Mouse (Mus musculus) neural tube, embryonic 15.5 days (tissue): ENCODE results near the gene Ifna4. TPM values are rescaled to one million over a fixed set of nuclear protein-coding genes. Genes with fewer than 3 reads are reported as not detected.
"Not testable (repeated sequence)": the region's sequence is repeated elsewhere in the genome, so short reads cannot be mapped to it uniquely, and the experiment has no call there.

ENCODE experiments used
- ATAC-seq: fragments of 200-750 bp; cut with Nextera tagmentation; 2 replicates; pipeline ENCODE4 v1.8.0; 2017; ENCODE audit warnings: mild to moderate bottlenecking, moderate TSS enrichment, moderate library complexity; ENCODE audit not compliant: low FRiP score
- H3K27ac ChIP-seq: fragments of 300-500 bp; sonication (generic); replicated peaks from 2 replicates; pipeline ENCODE4 v1.5.1; 2015; ENCODE audit warnings: mild to moderate bottlenecking, inconsistent platforms
- H3K27me3 ChIP-seq: fragments of 300-500 bp; sonication (generic); replicated peaks from 2 replicates; pipeline ENCODE4 v1.6.1; 2015; ENCODE audit warnings: inconsistent platforms
- H3K36me3 ChIP-seq: fragments of 300-500 bp; sonication (generic); 2 replicates; pipeline ENCODE4 v1.6.1; 2015; ENCODE audit warnings: inconsistent platforms
- H3K4me1 ChIP-seq: fragments of 300-500 bp; sonication (generic); 2 replicates; pipeline ENCODE4 v1.6.1; 2015; ENCODE audit warnings: inconsistent platforms
- H3K4me2 ChIP-seq: fragments of 300-500 bp; sonication (generic); 2 replicates; pipeline ENCODE4 v1.6.1; 2015; ENCODE audit warnings: inconsistent platforms, mild to moderate bottlenecking, moderate library complexity
- H3K4me3 ChIP-seq: fragments of 300-500 bp; sonication (generic); replicated peaks from 2 replicates; pipeline ENCODE4 v1.5.1; 2015; ENCODE audit warnings: mild to moderate bottlenecking, inconsistent platforms
- H3K9ac ChIP-seq: fragments of 300-500 bp; sonication (generic); replicated peaks from 2 replicates; pipeline ENCODE4 v1.6.1; 2015; ENCODE audit warnings: mild to moderate bottlenecking, inconsistent platforms
- H3K9me3 ChIP-seq: fragments of 300-500 bp; sonication (generic); replicated peaks from 2 replicates; pipeline ENCODE4 v1.6.1; 2016; ENCODE audit warnings: inconsistent platforms
- WGBS: fragments of 180-500 bp; shearing (Covaris S2); methylation state at CpG from one replicate; pipeline ENCODE4 v1.1.7; 2015; ENCODE audit warnings: mixed read lengths; 5-methylcytosine and 5-hydroxymethylcytosine counted together
- polyA plus RNA-seq: library from polyadenylated mRNA; unstranded; fragments of >200 nt; fragmentation: Nextera tagmentation; extraction: Ambion mirVana; gene quantifications from 2 replicates; pipeline ENCODE4 v1.2.1, GENCODE M21; 2015

Ifna4 gene
- polyA plus RNA-seq, result not detected in 2 replicates

DNA sequence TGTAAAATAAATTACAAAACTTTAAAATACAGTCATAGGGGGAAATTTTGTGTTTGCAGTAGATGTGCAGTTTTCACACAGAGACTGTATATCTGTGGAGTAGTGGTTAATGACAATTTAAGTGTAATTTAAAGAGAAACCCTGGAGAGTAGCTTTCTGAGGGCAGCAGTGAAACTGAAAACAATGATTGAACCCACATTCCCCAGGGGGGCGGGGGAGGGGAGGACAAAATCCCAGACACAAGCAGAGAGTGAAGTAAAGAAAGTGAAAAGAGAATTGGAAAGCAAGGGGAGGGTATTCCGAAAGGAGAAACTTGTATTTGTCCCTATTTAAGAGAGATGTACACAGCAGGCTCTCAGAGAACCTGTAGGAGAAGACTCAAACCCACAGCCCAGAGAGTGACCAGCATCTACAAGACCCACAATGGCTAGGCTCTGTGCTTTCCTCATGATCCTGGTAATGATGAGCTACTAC lies at the start of gene Ifna4:
Ifna4 (plus strand) TSS at position 424 of the 474 bp plus-strand sequence.
- no peak for ATAC-seq
- Histone ChIP-seq H3K27me3 (no peaks in the 10 kb centered on the region), H3K36me3 (no peaks in the 10 kb centered on the region), H3K4me2 (no peak within 1 kb of the TSS), H3K9me3 (no peaks in the 10 kb centered on the region), H3K27ac (no peak within 1 kb of the TSS), H3K4me1 (no peaks in the 10 kb centered on the region), H3K4me3 (no peak within 1 kb of the TSS), H3K9ac (no peak within 1 kb of the TSS)
- 40% methylated on average over 2 of the region's 2 CpGs for WGBS

- not testable (repeated sequence) for H3K9ac ChIP-seq, H3K9me3 ChIP-seq, H3K27ac ChIP-seq, H3K4me3 ChIP-seq, H3K4me1 ChIP-seq, H3K4me2 ChIP-seq, ATAC-seq, H3K27me3 ChIP-seq, H3K36me3 ChIP-seq
- 0% methylated on average over 11 of the region's 52 CpGs for WGBS
Observed at GRCm38 (mm10) chr4:88793936-88794675, 47.6 kb upstream of the Ifna4 start, which contains the start of gene Gm13275. Gene Gm13275, plus strand, starts transcription at chr4:88794487.

GRCm38 (mm10) chr4:88797097-88797496 lies 44.6 kb upstream of the Ifna4 start, which contains the start of gene Gm13279:
Gene Gm13279, plus strand, starts transcription at chr4:88797397.
- not testable (repeated sequence) for H3K9ac ChIP-seq, H3K4me2 ChIP-seq, H3K4me1 ChIP-seq, H3K36me3 ChIP-seq, H3K27me3 ChIP-seq, H3K4me3 ChIP-seq, H3K27ac ChIP-seq, ATAC-seq, H3K9me3 ChIP-seq
- no CpG with 5 or more reads among the region's 28 CpGs for WGBS

DNA sequence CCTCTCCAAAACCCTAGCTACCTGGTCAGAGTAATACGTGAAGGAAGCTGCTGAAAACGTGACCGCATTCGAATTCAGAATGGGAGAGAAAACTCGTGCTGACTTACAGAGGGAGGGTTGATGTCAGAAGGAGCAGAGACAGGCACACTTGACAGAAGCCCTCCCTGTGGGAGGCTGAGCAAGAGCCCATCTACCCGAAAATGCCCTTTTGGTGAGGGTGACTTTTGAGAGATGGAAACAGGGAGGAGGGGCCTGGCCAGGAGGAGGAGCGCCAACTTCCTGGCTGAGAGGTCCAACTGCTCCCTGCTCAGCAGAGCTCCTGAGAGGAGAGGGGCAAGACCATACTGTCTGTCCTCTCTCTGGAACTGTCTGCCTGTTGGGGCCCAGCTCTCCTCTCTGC lies 42.3 kb upstream of the Ifna4 start, which contains the start of gene Gm13285:
Gm13285 (plus strand) TSS at position 301 of the 400 bp plus-strand sequence.
- WGBS, result 13% methylated on average over 5 of the region's 7 CpGs
- ATAC-seq, H3K36me3 ChIP-seq, H3K4me1 ChIP-seq, H3K9ac ChIP-seq, H3K27ac ChIP-seq, H3K9me3 ChIP-seq, H3K27me3 ChIP-seq, H3K4me2 ChIP-seq, H3K4me3 ChIP-seq: not testable (repeated sequence)

GRCm38 (mm10) chr4:88802954-88803353 lies 38.7 kb upstream of the Ifna4 start, which contains the start of gene Gm13287:
Gene Gm13287, plus strand, starts transcription at chr4:88803254.
- not testable (repeated sequence) for H3K27ac ChIP-seq, H3K4me3 ChIP-seq, H3K9me3 ChIP-seq, H3K9ac ChIP-seq, ATAC-seq, H3K4me1 ChIP-seq, H3K4me2 ChIP-seq, H3K36me3 ChIP-seq, H3K27me3 ChIP-seq
- WGBS, result no CpG with 5 or more reads among the region's 29 CpGs

DNA sequence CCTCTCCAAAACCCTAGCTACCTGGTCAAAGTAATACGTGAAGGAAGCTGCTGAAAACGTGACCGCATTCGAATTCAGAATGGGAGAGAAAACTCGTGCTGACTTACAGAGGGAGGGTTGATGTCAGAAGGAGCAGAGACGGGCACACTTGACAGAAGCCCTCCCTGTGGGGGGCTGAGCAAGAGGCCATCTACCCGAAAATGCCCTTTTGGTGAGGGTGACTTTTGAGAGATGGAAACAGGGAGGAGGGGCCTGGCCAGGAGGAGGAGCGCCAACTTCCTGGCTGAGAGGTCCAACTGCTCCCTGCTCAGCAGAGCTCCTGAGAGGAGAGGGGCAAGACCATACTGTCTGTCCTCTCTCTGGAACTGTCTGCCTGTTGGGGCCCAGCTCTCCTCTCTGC lies 36.4 kb upstream of the Ifna4 start, which contains the start of gene Gm13288:
Gm13288 (plus strand) TSS at position 301 of the 400 bp plus-strand sequence.
- not testable (repeated sequence) for H3K9ac ChIP-seq, H3K27ac ChIP-seq, ATAC-seq, H3K4me1 ChIP-seq, H3K27me3 ChIP-seq, H3K36me3 ChIP-seq, H3K9me3 ChIP-seq
- WGBS, result no CpG with 5 or more reads among the region's 8 CpGs
- Histone ChIP-seq H3K4me3 (peak within 1 kb of the TSS; percentile 21; the same call in 1 of the 2 replicates), H3K4me2 (peak within 1 kb of the TSS; percentile 52)

DNA sequence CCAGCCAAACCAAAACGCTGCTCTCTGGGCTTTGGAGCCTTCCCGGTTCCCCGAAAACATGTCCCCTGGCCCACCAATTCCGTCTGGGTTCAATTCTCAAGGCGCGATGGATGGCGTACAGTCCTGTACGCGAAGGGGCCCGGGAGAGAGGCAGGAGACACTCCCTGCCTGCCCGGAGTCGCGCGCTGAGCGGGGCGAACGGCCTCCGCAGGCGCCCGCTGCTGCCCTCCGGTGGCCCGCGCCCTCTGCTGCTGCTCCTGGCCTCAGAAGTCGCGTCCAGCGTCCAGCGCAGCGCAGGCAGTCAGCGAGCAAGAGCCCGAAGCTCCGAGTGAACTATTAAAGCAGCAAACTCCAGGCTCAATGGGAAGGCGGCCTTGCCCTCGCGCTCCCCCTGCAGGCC lies 35.9 kb upstream of the Ifna4 start:
- not testable (repeated sequence) for H3K27me3 ChIP-seq
- peak overlapping the region; percentile 21; the same call in 1 of the 2 replicates for H3K4me3 ChIP-seq
- no CpG with 5 or more reads among the region's 34 CpGs for WGBS

DNA sequence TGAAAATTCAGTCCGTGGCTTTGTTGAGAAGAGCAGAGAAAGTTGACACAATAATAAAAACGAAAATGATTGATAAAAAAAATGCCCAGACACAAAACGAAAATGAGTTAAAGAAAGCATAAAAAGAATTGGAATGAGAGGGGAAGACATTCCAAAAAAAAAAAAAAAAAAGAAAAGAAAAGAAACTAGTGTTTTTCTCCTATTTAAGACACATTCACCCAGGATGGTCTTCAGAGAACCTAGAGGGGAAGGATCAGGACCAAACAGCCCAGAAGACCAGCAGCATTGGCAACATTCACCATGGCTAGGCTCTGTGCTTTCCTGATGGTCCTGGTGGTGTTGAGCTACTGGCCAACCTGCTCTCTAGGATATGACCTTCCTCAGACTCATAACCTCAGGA lies 25.7 kb upstream of the Ifna4 start, which contains the start of gene Ifna7:
Ifna7 (plus strand) TSS at position 301 of the 400 bp plus-strand sequence.
- no peak for ATAC-seq
- Histone ChIP-seq H3K27me3 (no peaks in the 10 kb centered on the region), H3K36me3 (no peaks in the 10 kb centered on the region), H3K9ac (no peak within 1 kb of the TSS), H3K4me2 (no peak within 1 kb of the TSS), H3K4me3 (no peak within 1 kb of the TSS), H3K27ac (no peak within 1 kb of the TSS), H3K9me3 (no peaks in the 10 kb centered on the region), H3K4me1 (no peaks in the 10 kb centered on the region)
- 71% methylated on average over 3 of the region's 3 CpGs for WGBS

More for the DNA sequence above, 35.9 kb upstream of the Ifna4 start:
- not testable (repeated sequence) for H3K4me1 ChIP-seq, H3K9me3 ChIP-seq, ATAC-seq, H3K36me3 ChIP-seq, H3K9ac ChIP-seq, H3K27ac ChIP-seq
- H3K4me2 ChIP-seq, result peak overlapping the region; percentile 52

- no peaks in the 10 kb centered on the region for H3K36me3 ChIP-seq
- ATAC-seq, result no peak
- no peaks in the 10 kb centered on the region for H3K27me3 ChIP-seq
- H3K27ac ChIP-seq, result no peak within 1 kb of the TSS
- no peak within 1 kb of the TSS for H3K9ac ChIP-seq
- no peaks in the 10 kb centered on the region for H3K9me3 ChIP-seq
- H3K4me3 ChIP-seq, result no peak within 1 kb of the TSS
- H3K4me1 ChIP-seq, result no peaks in the 10 kb centered on the region
- no peak within 1 kb of the TSS for H3K4me2 ChIP-seq
- WGBS, result 85% methylated on average over 1 of the region's 1 CpGs
Observed at GRCm38 (mm10) chr4:88819659-88820058, 22.0 kb upstream of the Ifna4 start, which contains the start of gene Ifna11. Gene Ifna11, plus strand, starts transcription at chr4:88819959.

DNA sequence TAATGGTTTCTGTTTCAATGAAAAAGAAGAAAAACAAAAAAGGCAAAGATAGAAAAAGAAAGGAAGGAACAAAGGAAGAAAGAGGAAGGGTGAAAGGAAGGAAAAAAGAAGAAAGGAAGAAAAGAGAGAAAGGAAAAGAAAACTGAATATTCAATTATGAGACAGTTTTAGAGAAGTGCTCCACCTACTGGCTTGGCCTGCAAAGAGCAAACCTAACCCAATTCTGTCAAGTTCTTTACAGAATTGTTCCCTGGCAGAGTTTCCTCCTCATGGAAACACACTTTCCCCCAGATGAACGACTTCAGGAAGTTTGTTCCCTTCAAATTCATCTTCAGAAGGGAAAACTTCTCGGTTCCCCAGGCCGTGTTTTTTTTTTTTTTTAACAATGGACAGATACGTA lies 18.7 kb upstream of the Ifna4 start:
- Histone ChIP-seq H3K4me3 (no peak overlapping the region), H3K27me3 (no peaks in the 10 kb centered on the region), H3K36me3 (no peaks in the 10 kb centered on the region), H3K9ac (no peak overlapping the region), H3K4me1 (no peaks in the 10 kb centered on the region), H3K27ac (no peak overlapping the region), H3K4me2 (no peak overlapping the region), H3K9me3 (no peaks in the 10 kb centered on the region)
- whole genome bisulfite sequencing, result 18% methylated on average over 4 of the region's 4 CpGs
- no peak for ATAC-seq

- H3K9me3 ChIP-seq, H3K27me3 ChIP-seq, H3K9ac ChIP-seq, H3K4me2 ChIP-seq, H3K27ac ChIP-seq, H3K36me3 ChIP-seq, H3K4me3 ChIP-seq, H3K4me1 ChIP-seq, ATAC-seq: not testable (repeated sequence)
Observed at GRCm38 (mm10) chr4:88827116-88827515, 14.5 kb upstream of the Ifna4 start, which contains the start of gene Ifna6. Gene Ifna6, plus strand, starts transcription at chr4:88827416.

DNA sequence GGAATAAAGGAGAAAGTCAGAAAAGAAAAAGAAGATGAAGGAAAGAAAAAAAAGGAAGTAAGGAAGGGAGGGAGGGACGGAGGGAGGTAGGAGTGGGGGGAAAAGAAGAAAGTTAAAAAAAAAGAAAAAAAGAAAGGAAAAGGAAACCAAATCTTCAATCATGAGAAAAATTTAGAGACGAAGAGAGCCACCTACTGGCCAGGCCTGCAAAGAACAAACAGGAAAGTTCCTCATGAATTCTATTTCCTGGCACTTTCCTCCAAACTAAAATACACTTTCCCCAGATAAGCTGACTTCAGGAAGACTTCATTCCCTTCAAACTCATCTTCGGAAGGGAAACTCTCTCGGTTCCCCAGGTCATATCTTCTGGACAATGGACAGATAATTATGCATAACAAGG lies 11.1 kb upstream of the Ifna4 start:
- ATAC-seq, result no peak
- no peak overlapping the region for H3K9ac ChIP-seq
- no peak overlapping the region for H3K4me2 ChIP-seq
- no peaks in the 10 kb centered on the region for H3K4me1 ChIP-seq
- no peak overlapping the region for H3K4me3 ChIP-seq
- H3K27me3 ChIP-seq, result no peaks in the 10 kb centered on the region
- H3K9me3 ChIP-seq, result no peaks in the 10 kb centered on the region
- 36% methylated on average over 4 of the region's 4 CpGs for WGBS
- no peak overlapping the region for H3K27ac ChIP-seq
- H3K36me3 ChIP-seq, result no peaks in the 10 kb centered on the region
